Mouse (Mus musculus): ENCODE measurements at regions not wholly inside any gene's neighbourhood (a gene's known extent, or its start where the extent isn't known, plus 50 kb on each side); places are given as distances from the start of the nearest gene placed in this dataset.

- H3K4me1 ChIP-seq (ENCODE audit: control insufficient read depth, insufficient read depth, low read length): no peaks in the 10 kb centered on the region
- 10% methylated on average over 13 of the region's 13 CpGs for whole genome bisulfite sequencing
- H3K27me3 ChIP-seq (ENCODE audit: control insufficient read depth, insufficient read depth, low read length): no peaks in the 10 kb centered on the region
- ATAC-seq (ENCODE audit: low read depth): no peak
- no peaks in the 10 kb centered on the region for H3K36me3 ChIP-seq (ENCODE audit: control insufficient read depth, insufficient read depth, low read length)
- H3K4me3 ChIP-seq (ENCODE audit: low read depth, low read length): no peak overlapping the region
- no peak overlapping the region for H3K9ac ChIP-seq (replicated peaks; ENCODE audit: low read depth, low read length)
- H3K27ac ChIP-seq (ENCODE audit: low read depth, low read length): no peak overlapping the region
- no peak overlapping the region for H3K4me2 ChIP-seq (ENCODE audit: low read depth, low read length)
- no peaks in the 10 kb centered on the region for H3K9me3 ChIP-seq (ENCODE audit: control insufficient read depth, low read length)
Measured at GRCm38 (mm10) chr1:90424066-90424821, 178.5 kb upstream of the Cops8 start.

GRCm38 (mm10) chr1:90428334-90428733, 174.4 kb upstream of the Cops8 start:
- ATAC-seq (ENCODE audit: low read depth): no peak
- WGBS: 88% methylated on average over 6 of the region's 6 CpGs
- Histone ChIP-seq H3K9me3 (ENCODE audit: control insufficient read depth, low read length) (no peaks in the 10 kb centered on the region), H3K36me3 (ENCODE audit: control insufficient read depth, insufficient read depth, low read length) (no peaks in the 10 kb centered on the region), H3K4me2 (ENCODE audit: low read depth, low read length) (no peak overlapping the region), H3K9ac (replicated peaks; ENCODE audit: low read depth, low read length) (no peak overlapping the region), H3K4me3 (ENCODE audit: low read depth, low read length) (no peak overlapping the region), H3K4me1 (ENCODE audit: control insufficient read depth, insufficient read depth, low read length) (no peaks in the 10 kb centered on the region), H3K27ac (ENCODE audit: low read depth, low read length) (no peak overlapping the region), H3K27me3 (ENCODE audit: control insufficient read depth, insufficient read depth, low read length) (no peaks in the 10 kb centered on the region)

- H3K4me3 ChIP-seq (ENCODE audit: low read depth, low read length): no peak overlapping the region
- ATAC-seq (ENCODE audit: low read depth): no peak
- no peaks in the 10 kb centered on the region for H3K9me3 ChIP-seq (ENCODE audit: control insufficient read depth, low read length)
- WGBS: 83% methylated on average over 7 of the region's 7 CpGs
- H3K27me3 ChIP-seq (ENCODE audit: control insufficient read depth, insufficient read depth, low read length): no peaks in the 10 kb centered on the region
- no peak overlapping the region for H3K4me2 ChIP-seq (ENCODE audit: low read depth, low read length)
- no peak overlapping the region for H3K27ac ChIP-seq (ENCODE audit: low read depth, low read length)
- H3K36me3 ChIP-seq (ENCODE audit: control insufficient read depth, insufficient read depth, low read length): no peaks in the 10 kb centered on the region
- no peak overlapping the region for H3K9ac ChIP-seq (replicated peaks; ENCODE audit: low read depth, low read length)
- H3K4me1 ChIP-seq (ENCODE audit: control insufficient read depth, insufficient read depth, low read length): no peaks in the 10 kb centered on the region
Measured at GRCm38 (mm10) chr1:90428774-90429173, 174.0 kb upstream of the Cops8 start.

- H3K27ac ChIP-seq (ENCODE audit: low read depth, low read length): no peak overlapping the region
- no peak for ATAC-seq (ENCODE audit: low read depth)
- 91% methylated on average over 9 of the region's 9 CpGs for WGBS
- no peaks in the 10 kb centered on the region for H3K9me3 ChIP-seq (ENCODE audit: control insufficient read depth, low read length)
- H3K4me3 ChIP-seq (ENCODE audit: low read depth, low read length): no peak overlapping the region
- H3K36me3 ChIP-seq (ENCODE audit: control insufficient read depth, insufficient read depth, low read length): no peaks in the 10 kb centered on the region
- no peak overlapping the region for H3K9ac ChIP-seq (replicated peaks; ENCODE audit: low read depth, low read length)
- H3K4me2 ChIP-seq (ENCODE audit: low read depth, low read length): no peak overlapping the region
- H3K4me1 ChIP-seq (ENCODE audit: control insufficient read depth, insufficient read depth, low read length): no peaks in the 10 kb centered on the region
- no peaks in the 10 kb centered on the region for H3K27me3 ChIP-seq (ENCODE audit: control insufficient read depth, insufficient read depth, low read length)
Measured at GRCm38 (mm10) chr1:90430480-90430879, 172.3 kb upstream of the Cops8 start.

- Histone ChIP-seq H3K9ac (replicated peaks; ENCODE audit: low read depth, low read length) (no peak overlapping the region), H3K36me3 (ENCODE audit: control insufficient read depth, insufficient read depth, low read length) (no peaks in the 10 kb centered on the region), H3K9me3 (ENCODE audit: control insufficient read depth, low read length) (no peaks in the 10 kb centered on the region), H3K4me1 (ENCODE audit: control insufficient read depth, insufficient read depth, low read length) (no peaks in the 10 kb centered on the region), H3K27ac (ENCODE audit: low read depth, low read length) (no peak overlapping the region), H3K27me3 (ENCODE audit: control insufficient read depth, insufficient read depth, low read length) (no peaks in the 10 kb centered on the region), H3K4me2 (ENCODE audit: low read depth, low read length) (no peak overlapping the region), H3K4me3 (ENCODE audit: low read depth, low read length) (no peak overlapping the region)
- WGBS: 73% methylated on average over 6 of the region's 6 CpGs
- no peak for ATAC-seq (ENCODE audit: low read depth)
Measured at GRCm38 (mm10) chr1:90431783-90432182, 171.0 kb upstream of the Cops8 start.

- Histone ChIP-seq H3K4me3 (ENCODE audit: low read depth, low read length) (no peak overlapping the region), H3K27ac (ENCODE audit: low read depth, low read length) (no peak overlapping the region)
- ATAC-seq (ENCODE audit: low read depth): no peak
Measured at GRCm38 (mm10) chr1:90433911-90434310, 168.9 kb upstream of the Cops8 start.

GRCm38 (mm10) chr1:90440638-90441037, 162.1 kb upstream of the Cops8 start:
- 19% methylated on average over 1 of the region's 1 CpGs for WGBS
- H3K4me1 ChIP-seq (ENCODE audit: control insufficient read depth, insufficient read depth, low read length): no peaks in the 10 kb centered on the region
- no peak overlapping the region for H3K27ac ChIP-seq (ENCODE audit: low read depth, low read length)
- H3K4me3 ChIP-seq (ENCODE audit: low read depth, low read length): no peak overlapping the region
- H3K9me3 ChIP-seq (ENCODE audit: control insufficient read depth, low read length): no peaks in the 10 kb centered on the region
- H3K27me3 ChIP-seq (ENCODE audit: control insufficient read depth, insufficient read depth, low read length): no peaks in the 10 kb centered on the region
- no peak overlapping the region for H3K4me2 ChIP-seq (ENCODE audit: low read depth, low read length)
- no peaks in the 10 kb centered on the region for H3K36me3 ChIP-seq (ENCODE audit: control insufficient read depth, insufficient read depth, low read length)
- H3K9ac ChIP-seq (replicated peaks; ENCODE audit: low read depth, low read length): no peak overlapping the region
- ATAC-seq (ENCODE audit: low read depth): peak; percentile 38; the same call in 1 of the 2 replicates

More at GRCm38 (mm10) chr1:90433911-90434310, 168.9 kb upstream of the Cops8 start:
- H3K4me1 ChIP-seq (ENCODE audit: control insufficient read depth, insufficient read depth, low read length): no peaks in the 10 kb centered on the region
- 80% methylated on average over 5 of the region's 5 CpGs for WGBS
- no peaks in the 10 kb centered on the region for H3K27me3 ChIP-seq (ENCODE audit: control insufficient read depth, insufficient read depth, low read length)
- no peaks in the 10 kb centered on the region for H3K9me3 ChIP-seq (ENCODE audit: control insufficient read depth, low read length)
- no peak overlapping the region for H3K4me2 ChIP-seq (ENCODE audit: low read depth, low read length)
- no peak overlapping the region for H3K9ac ChIP-seq (replicated peaks; ENCODE audit: low read depth, low read length)
- H3K36me3 ChIP-seq (ENCODE audit: control insufficient read depth, insufficient read depth, low read length): no peaks in the 10 kb centered on the region

GRCm38 (mm10) chr1:90441134-90441868, 161.5 kb upstream of the Cops8 start:
- 0 out of 2 replicates have a peak overlapping the region, but pooled peaks have one; percentile 2 for H3K4me2 ChIP-seq (ENCODE audit: low read depth, low read length)
- no peaks in the 10 kb centered on the region for H3K36me3 ChIP-seq (ENCODE audit: control insufficient read depth, insufficient read depth, low read length)
- no peak overlapping the region for H3K4me3 ChIP-seq (ENCODE audit: low read depth, low read length)
- H3K9ac ChIP-seq (replicated peaks; ENCODE audit: low read depth, low read length): no peak overlapping the region
- no peaks in the 10 kb centered on the region for H3K27me3 ChIP-seq (ENCODE audit: control insufficient read depth, insufficient read depth, low read length)
- no peak for ATAC-seq (ENCODE audit: low read depth)
- H3K4me1 ChIP-seq (ENCODE audit: control insufficient read depth, insufficient read depth, low read length): no peaks in the 10 kb centered on the region
- no peaks in the 10 kb centered on the region for H3K9me3 ChIP-seq (ENCODE audit: control insufficient read depth, low read length)
- 30% methylated on average over 10 of the region's 10 CpGs for WGBS
- no peak overlapping the region for H3K27ac ChIP-seq (ENCODE audit: low read depth, low read length)
